Mouse (Mus musculus) embryonic facial prominence, embryonic 11.5 days (tissue): ENCODE measurements around the gene Efr3b. TPM values are rescaled to one million over a fixed set of nuclear protein-coding genes. Genes with fewer than 3 reads are reported as not detected.
A peak's percentile ranks its signal among the peaks of the same experiment; 100 is the strongest.

Experiments used
- ATAC-seq: fragments of 200-750 bp; cut with Nextera tagmentation; replicated peaks from 2 replicates; pipeline ENCODE4 v1.8.0; 2017; ENCODE audit warnings: low read depth; ENCODE audit not compliant: insufficient number of reproducible peaks, low FRiP score, low TSS enrichment
- DNase-seq: peaks from one replicate; pipeline ENCODE4 v3.0.0-alpha.2; 2015; ENCODE audit warnings: low spot score
- H3K27ac ChIP-seq: fragments of 300-500 bp; sonication (generic); replicated peaks from 2 replicates; pipeline ENCODE4 v1.5.1; 2014; ENCODE audit warnings: mild to moderate bottlenecking, low read depth, low read length, control low read depth
- H3K27me3 ChIP-seq: fragments of 300-500 bp; sonication (generic); 2 replicates; pipeline ENCODE4 v1.6.1; 2014; ENCODE audit warnings: mild to moderate bottlenecking, low read length, moderate library complexity, mixed read lengths; ENCODE audit not compliant: control insufficient read depth, insufficient read depth
- H3K36me3 ChIP-seq: fragments of 300-500 bp; sonication (generic); replicated peaks from 2 replicates; pipeline ENCODE4 v1.6.1; 2014; ENCODE audit warnings: low read depth, mild to moderate bottlenecking, low read length, moderate library complexity, mixed read lengths; ENCODE audit not compliant: control insufficient read depth, insufficient read depth
- H3K4me1 ChIP-seq: fragments of 300-500 bp; sonication (generic); 2 replicates; pipeline ENCODE4 v1.6.1; 2014; ENCODE audit warnings: low read length, mixed read lengths; ENCODE audit not compliant: control insufficient read depth, insufficient read depth
- H3K4me2 ChIP-seq: fragments of 300-500 bp; sonication (generic); 2 replicates; pipeline ENCODE4 v1.6.1; 2014; ENCODE audit warnings: low read depth, mild to moderate bottlenecking, control low read depth, low read length, moderate library complexity
- H3K4me3 ChIP-seq: fragments of 300-500 bp; sonication (generic); 2 replicates; pipeline ENCODE4 v1.5.1; 2014; ENCODE audit warnings: low read depth, low read length, control low read depth
- H3K9ac ChIP-seq: fragments of 300-500 bp; sonication (generic); replicated peaks from 2 replicates; pipeline ENCODE4 v1.6.1; 2014; ENCODE audit warnings: mild to moderate bottlenecking, control low read depth, low read length
- H3K9me3 ChIP-seq: fragments of 300-500 bp; sonication (generic); replicated peaks from 2 replicates; pipeline ENCODE4 v1.6.1; 2016; ENCODE audit warnings: mild to moderate bottlenecking, low read length, inconsistent platforms, mixed read lengths; ENCODE audit not compliant: control insufficient read depth
- WGBS: fragments of 180-500 bp; shearing (Covaris S2); extraction: QIAGEN DNeasy Blood & Tissue Kit; methylation state at CpG from one replicate; pipeline ENCODE4 v1.1.7; 2014; 5-methylcytosine and 5-hydroxymethylcytosine counted together
- polyA plus RNA-seq: library from polyadenylated mRNA; unstranded; fragments of >200 nt; fragmentation: Nextera tagmentation; extraction: Ambion mirVana; gene quantifications from 2 replicates; pipeline ENCODE4 v1.2.1, GENCODE M21; 2014

Efr3b gene
- polyA plus RNA-seq = 5.0 and 7.9 TPM in 2 replicates

- Histone ChIP-seq H3K9me3 (no peaks in the 10 kb centered on the region), H3K36me3 (no peaks in the 10 kb centered on the region), H3K27ac (no peak within 1 kb of the TSS), H3K4me1 (peaks cover 3% of the 10 kb centered on the region; the same call in 1 of the 2 replicates), H3K9ac (peak within 1 kb of the TSS; percentile 61), H3K4me2 (peak within 1 kb of the TSS; percentile 90), H3K4me3 (peak within 1 kb of the TSS; percentile 58), H3K27me3 (peaks cover 7% of the 10 kb centered on the region; the same call in 1 of the 2 replicates)
- peak; percentile 94 for DNase-seq
- ATAC-seq = peak; percentile 93
- under 1% methylated on average over 64 of the region's 78 CpGs for WGBS
Observed at GRCm38 (mm10) chr12:4038061-4039041, at the start of gene Efr3b. Gene Efr3b (minus strand): TSS chr12:4038915.

DNA sequence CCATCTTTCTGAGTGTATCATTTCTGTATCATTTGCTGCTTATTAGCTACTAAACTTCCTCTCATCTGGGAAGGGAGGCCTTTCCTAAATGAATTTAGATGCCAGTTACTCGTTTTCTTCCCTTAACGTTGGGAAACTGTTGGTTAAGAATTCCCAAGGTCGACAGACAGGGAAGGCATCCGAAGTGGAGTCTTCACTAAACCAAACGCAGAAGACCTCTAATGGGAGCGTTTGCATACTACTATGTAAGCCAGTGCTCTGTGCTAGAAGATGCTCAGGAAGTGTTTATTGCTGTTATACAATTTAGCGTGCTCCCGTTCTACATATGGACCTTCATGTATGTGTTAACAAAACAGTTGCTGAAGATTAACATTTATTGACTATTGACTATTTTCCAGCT, 44.7 kb upstream of the Efr3b start:
- ATAC-seq (no peak), DNase-seq (no peak)
- no peaks in the 10 kb centered on the region for H3K27me3 ChIP-seq
- H3K9ac ChIP-seq = no peak overlapping the region
- 65% methylated on average over 8 of the region's 8 CpGs for WGBS
- no peak overlapping the region; the same call in 1 of the 2 replicates for H3K4me3 ChIP-seq
- no peak overlapping the region for H3K27ac ChIP-seq
- no peak overlapping the region; the same call in 1 of the 2 replicates for H3K4me2 ChIP-seq
- no peaks in the 10 kb centered on the region for H3K4me1 ChIP-seq
- H3K36me3 ChIP-seq = no peaks in the 10 kb centered on the region; the same call in 1 of the 2 replicates
- H3K9me3 ChIP-seq = no peaks in the 10 kb centered on the region

- H3K9ac ChIP-seq = peak within 1 kb of the TSS; percentile 77
- H3K4me2 ChIP-seq = peak within 1 kb of the TSS; percentile 75
- DNase-seq (peak; percentile 97), ATAC-seq (peak; percentile 94)
- peak within 1 kb of the TSS; percentile 89 for H3K27ac ChIP-seq
- H3K27me3 ChIP-seq = no peaks in the 10 kb centered on the region
- no peaks in the 10 kb centered on the region for H3K4me1 ChIP-seq
- H3K36me3 ChIP-seq = no peaks in the 10 kb centered on the region
- peak within 1 kb of the TSS; percentile 55 for H3K4me3 ChIP-seq
- no peaks in the 10 kb centered on the region for H3K9me3 ChIP-seq
- 5% methylated on average over 55 of the region's 59 CpGs for WGBS
Observed at GRCm38 (mm10) chr12:4082132-4083001, 43.7 kb upstream of the Efr3b start, which contains the start of gene Dnajc27. Gene Dnajc27 (plus strand): TSS chr12:4082583.

DNA sequence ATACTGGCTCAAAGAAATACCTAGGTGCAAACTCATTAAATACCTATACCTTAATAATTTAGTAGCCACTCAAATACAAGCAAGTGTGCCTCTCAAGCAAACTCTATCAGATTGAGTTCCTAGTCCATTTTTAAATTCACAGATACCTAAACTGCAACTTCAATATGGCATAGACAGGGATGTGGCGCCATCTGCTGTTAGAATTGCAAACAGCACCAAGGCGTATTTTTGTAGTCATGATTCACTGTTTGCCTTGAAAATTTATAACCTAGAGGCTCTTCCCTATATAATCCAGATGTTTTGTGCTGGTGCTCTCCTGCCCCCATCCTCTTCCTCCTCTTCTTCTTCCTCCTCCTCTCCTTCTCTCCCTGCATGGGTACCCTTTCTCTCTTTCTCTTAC, 41.6 kb upstream of the Efr3b start:
- no peak overlapping the region for H3K27ac ChIP-seq
- H3K27me3 ChIP-seq = no peaks in the 10 kb centered on the region
- 0% methylated on average over 2 of the region's 2 CpGs for WGBS
- no peaks in the 10 kb centered on the region for H3K36me3 ChIP-seq
- no peak overlapping the region for H3K9ac ChIP-seq
- H3K4me2 ChIP-seq = no peak overlapping the region
- no peaks in the 10 kb centered on the region for H3K9me3 ChIP-seq
- no peak for ATAC-seq
- no peaks in the 10 kb centered on the region for H3K4me1 ChIP-seq
- DNase-seq = peak; percentile 86
- no peak overlapping the region for H3K4me3 ChIP-seq

- Histone ChIP-seq H3K27ac (no peak overlapping the region), H3K9me3 (no peaks in the 10 kb centered on the region), H3K36me3 (no peaks in the 10 kb centered on the region), H3K4me2 (no peak overlapping the region), H3K4me3 (no peak overlapping the region), H3K9ac (no peak overlapping the region), H3K27me3 (no peaks in the 10 kb centered on the region), H3K4me1 (no peaks in the 10 kb centered on the region)
- no peak for ATAC-seq
- DNase-seq = no peak
- 71% methylated on average over 1 of the region's 1 CpGs for WGBS
Observed at GRCm38 (mm10) chr12:4078069-4078468, 39.4 kb upstream of the Efr3b start.

DNA sequence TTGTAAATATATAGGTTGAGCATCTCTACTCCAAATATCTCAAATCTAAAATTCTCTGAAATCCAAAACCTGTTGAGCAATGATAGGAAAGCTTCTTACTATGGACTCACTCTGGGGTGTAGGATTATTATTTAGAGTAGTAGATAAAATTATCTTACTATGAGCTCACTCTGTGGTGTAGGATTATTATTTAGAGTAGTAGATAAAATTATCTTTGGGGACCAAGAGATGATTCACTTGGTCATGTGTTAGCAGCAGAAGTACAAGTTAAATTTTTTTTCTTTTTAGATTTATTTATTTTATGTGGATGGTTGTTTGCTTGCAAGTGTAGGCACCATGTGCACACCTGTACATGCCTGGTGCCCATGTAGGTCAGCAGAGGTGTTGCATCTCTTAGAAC, 37.7 kb upstream of the Efr3b start:
- no peak for DNase-seq
- no peaks in the 10 kb centered on the region for H3K4me1 ChIP-seq
- H3K4me2 ChIP-seq = no peak overlapping the region
- no peaks in the 10 kb centered on the region for H3K36me3 ChIP-seq
- no peaks in the 10 kb centered on the region for H3K9me3 ChIP-seq
- H3K27me3 ChIP-seq = no peaks in the 10 kb centered on the region
- no peak overlapping the region for H3K9ac ChIP-seq
- no peak overlapping the region for H3K4me3 ChIP-seq
- no peak overlapping the region for H3K27ac ChIP-seq
- no peak for ATAC-seq

DNA sequence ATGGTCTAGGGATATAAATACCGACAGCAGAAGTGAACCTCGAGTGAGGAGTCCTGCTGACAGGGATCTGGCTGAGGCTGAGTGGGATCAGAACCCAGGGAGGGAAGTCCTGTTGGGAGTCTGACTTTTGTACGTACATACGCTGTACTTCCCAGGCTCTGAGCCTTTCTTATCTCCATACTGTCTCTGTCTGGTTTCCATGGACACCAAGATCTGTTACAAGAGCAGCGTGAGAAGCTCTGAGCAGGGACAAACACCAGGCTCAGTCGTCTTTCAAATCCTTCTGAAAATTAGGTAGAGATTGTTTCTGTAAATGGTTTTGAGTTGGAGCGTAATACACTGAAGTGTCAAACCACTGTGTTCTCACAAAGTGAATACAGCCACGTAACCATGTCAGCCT, 36.7 kb upstream of the Efr3b start:
- Histone ChIP-seq H3K4me1 (no peaks in the 10 kb centered on the region), H3K27me3 (no peaks in the 10 kb centered on the region), H3K9ac (no peak overlapping the region), H3K4me2 (no peak overlapping the region), H3K36me3 (no peaks in the 10 kb centered on the region), H3K27ac (no peak overlapping the region), H3K4me3 (no peak overlapping the region), H3K9me3 (no peaks in the 10 kb centered on the region)
- WGBS = 77% methylated on average over 8 of the region's 8 CpGs
- DNase-seq (no peak), ATAC-seq (no peak)
